Mouse (Mus musculus): ENCODE measurements around the gene Surf4.

The Surf4 gene

DNA sequence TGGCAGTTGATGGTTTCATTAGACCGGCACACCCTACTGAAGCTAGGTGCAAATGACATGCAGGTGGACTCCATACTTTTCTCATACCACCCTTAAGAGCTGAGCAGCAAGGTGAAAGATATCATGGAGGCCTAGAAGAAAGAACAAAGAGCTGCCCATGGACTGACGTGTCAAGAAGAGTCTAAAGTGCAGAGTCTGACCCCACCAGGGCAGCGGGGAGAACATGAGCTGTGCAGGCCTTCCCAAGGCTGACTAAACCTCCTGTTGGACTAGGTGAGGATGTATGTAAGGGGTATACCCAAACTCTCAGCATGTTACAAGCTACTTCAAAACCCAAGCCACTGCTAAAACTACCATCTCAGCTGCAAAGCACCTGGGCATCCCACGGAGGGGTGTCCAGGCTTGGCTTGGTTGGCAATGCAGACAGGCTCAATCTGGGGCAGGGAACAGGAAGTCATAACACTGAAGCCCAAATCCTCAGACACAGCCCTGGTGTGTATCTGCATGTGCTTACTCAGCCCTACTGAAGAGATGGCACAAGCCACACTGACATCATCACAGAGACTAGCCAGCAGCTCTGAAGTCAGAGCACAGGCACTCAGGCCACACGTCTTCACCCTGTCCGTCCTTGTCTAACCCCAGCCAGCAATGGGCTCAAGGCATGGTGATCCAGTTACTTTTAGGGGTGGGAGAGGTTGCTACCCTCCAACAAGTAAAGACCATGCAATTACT, 5.8 kb downstream of the Surf4 start:
- no peak for DNase-seq

DNA sequence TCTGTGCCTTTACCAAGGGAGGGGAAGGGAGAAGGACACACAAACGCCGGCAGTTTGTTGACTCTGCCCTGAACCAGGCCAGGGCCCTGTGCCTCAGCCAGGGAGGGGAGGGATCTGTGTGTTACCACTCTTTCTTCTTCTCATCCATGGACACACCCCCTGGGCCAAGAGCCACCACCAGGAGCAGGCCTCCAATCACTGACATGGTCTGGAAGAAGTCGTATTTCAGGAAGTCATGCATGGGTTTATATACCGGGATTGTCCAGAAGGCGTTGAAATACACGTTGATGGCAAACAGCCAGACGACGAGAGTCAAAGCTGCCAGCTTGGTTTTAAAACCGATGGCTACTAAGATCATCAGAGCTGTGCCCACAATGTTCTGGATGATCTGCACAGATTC, 11.9 kb downstream of the Surf4 start:
- no peak for DNase-seq

DNA sequence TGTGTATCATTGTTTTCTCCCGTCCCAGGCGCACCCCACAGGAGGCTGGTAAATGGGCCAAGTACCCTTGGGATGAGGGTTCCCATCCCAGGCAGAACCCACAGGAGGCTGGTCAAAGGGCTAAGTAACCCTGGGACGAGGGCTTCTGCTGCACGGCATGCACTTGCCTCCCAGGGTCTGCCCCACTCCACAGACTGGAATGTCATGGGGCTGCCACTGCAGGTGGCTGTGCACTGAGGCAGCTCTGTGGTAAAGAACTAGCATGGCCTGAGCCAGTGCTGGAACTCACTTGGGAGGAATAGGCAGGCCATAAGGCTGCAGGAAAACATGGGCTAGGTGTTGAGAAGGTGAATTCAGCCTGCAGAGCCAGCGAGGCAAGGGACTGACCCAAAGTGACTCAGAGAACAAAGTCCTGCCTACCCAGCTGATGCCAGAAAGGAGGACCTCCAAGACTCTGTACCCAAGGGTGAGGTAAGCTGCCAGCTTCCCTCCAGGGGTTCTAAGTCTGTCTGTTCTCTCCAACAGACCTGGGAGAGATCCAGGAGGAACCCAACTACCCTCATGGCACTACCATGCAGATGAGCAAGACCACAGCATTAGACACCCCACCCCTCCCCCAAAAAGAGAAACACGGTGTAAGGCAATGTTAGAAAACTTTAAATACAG, 13.4 kb downstream of the Surf4 start:
- DNase-seq = no peak

DNA sequence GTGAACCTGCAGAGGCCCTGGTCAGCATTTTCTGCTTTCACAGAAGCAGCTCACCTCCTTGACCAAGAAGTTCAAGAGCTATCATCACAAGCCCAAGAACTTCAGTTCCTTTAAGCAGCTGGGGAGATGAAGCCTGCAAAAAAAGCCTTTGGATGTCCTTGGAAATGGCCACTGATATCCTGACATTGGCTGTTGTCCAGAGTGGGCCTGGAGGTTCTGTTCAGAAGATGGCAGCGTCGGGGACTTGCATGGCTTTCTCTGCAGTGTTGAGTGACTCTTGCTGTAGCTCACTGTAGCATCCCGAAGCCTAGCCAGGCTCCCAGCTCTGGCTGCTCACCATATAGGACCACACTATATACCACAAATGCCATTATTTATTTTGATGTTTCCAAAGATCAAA, 14.0 kb downstream of the Surf4 start:
- DNase-seq = no peak

DNA sequence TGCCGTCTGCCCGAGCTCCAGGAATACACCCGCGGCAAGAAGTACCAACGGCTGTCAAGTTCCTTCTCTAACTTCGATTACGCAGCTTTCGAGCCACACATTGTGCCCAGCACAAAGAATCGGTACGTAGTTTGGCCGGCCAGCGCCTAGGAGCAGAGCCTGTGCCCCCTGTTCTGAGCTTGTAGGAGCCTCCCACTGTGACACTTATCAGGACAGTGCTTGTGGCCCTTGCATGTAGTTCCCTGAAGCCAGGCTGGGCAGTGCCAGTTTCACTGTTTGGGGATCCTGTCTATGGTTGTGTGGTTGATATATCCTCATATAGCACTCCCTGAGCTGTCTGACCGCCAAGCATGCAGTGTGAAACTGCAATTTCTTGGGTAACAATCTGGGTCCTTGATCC, 17.0 kb downstream of the Surf4 start:
- no peak for DNase-seq

DNA sequence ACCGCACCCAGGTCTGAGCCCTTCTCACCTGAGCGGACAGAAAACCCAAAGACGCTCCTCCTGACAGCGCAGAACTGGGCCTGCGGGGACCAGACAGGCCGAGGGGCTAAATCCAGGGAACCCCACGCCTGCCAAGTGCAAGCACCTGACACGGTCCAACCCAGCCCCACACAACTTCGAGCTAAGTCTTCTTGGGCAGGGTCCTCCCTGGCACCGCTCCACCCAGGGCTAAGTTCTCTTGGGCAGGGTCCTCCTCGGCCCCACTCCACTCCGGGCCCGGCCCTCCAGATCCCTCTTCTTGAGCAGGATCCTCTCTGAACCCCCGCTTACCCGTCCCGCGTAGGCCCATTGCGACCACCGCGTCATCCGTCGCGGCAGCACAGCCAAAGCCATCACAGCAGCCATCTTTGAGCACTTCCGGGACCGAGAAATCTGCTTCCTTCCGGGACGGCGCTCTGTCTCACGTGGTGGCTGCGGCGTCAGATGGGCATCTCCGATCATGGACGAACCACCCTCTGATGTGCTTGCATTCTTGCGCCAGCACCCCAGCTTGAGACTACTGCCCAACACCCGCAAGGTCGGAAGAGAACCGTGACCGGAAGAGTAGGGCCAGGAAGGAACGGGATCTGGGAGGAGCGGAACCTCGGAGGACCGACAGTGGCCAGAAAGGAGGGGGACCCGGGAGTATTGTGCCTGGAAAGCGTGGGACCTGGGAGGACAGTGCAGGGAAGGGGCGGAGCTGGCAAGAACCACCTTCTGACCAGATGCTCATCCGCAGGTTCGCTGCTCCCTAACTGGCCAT, 17.6 kb downstream of the Surf4 start, which contains the start of the genes Surf2 and Surf1:
TSS of gene Surf2 (plus strand) at position 441 of the 802 bp plus-strand sequence.
TSS of gene Surf1 (minus strand) at position 604 of the 802 bp plus-strand sequence.
- DNase-seq = peak; percentile 62 to 74

DNA sequence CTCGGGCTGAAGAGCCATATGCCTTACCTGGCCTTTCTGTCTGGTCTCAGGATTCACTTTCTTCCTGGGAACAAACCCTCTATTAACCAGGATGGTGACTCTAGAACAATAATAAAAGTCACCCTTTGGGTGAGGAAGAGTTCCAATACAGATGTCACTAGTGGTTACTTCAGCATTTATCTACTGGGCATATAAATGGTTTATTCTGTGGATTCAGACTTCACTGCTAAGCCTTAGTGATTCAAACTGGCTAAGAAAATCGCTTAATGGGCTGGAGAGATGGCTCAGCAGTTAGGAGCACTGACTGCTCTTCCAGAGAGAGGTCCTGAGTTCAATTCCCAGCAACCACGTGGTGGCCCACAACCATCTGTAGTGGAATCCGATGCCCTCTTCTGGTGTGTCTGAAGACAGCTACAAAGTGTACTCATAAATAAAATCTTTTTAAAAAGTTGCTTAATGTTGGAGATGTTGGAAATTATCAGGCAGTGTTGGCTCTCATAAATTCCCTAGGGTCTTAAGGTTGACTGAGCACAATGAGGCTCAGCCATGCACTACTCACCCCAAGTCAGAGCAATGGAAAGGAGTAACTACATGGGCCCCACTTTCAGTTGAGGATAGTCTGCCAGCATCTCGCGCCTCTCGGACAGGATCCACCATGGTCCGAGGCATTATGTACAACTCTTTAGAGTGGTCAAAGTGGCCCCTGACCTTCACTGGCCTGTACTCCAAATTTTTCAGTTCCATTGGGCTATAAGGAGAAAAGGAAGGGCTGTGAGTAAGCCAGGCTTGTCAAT, 19.4 kb downstream of the Surf4 start:
- DNase-seq = no peak

DNA sequence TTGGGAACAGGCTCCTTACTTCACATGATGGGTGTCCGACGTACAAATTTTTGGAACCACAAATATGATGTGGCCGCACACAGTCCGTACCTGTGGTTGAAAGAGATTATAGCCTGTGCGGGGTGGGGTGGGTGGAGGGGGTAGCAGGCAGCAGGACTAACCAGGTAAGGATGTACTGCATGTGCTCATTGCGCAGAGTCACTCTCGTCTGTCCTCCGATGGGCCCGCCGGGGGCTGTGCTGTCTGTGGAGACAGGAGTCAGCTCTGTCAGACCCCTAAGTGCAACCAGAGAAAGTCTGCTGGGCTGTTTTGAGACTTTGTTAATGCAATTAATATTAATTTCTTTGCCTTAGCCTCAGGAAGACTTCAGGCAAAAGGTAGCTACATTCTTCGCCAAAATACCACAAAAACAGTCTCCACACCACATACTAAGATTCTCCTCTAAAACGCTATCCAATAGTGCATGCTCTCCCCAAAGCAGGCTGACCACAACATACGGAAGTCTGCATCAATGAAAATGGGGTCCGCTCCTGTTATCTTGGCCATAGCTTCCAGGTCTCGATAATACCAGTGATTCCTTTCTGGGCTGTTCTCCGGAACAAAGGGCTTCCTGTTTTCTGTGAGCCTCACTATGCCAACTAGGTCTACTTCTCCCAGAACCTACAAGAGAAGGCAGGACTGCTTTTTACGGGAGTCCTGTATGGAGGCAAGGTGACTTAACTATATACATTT, 20.1 kb downstream of the Surf4 start:
- DNase-seq = peak in 1 of 2 experiments; percentile 2

DNA sequence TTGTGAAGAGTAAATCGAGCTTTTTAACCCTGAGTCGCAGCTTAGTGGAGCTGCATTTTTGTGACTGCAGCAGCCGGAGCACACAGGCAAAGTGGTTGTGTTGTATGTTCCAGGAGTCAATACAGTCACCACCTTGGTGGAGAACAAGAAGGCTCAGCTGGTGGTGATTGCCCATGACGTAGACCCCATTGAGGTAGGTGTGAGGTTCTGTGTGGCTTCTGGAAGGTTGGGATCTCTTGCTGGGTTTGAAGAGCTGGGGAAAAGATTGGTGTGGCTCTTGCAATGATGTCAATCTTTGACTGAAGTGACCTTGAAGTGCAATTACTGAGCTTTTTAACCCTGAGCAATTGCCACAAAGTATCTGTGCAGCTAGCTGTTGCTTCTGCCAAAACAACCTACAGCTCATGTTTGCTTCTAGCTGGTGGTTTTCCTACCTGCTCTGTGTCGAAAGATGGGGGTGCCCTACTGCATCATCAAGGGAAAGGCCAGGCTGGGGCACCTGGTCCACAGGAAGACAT, 21.4 kb downstream of the Surf4 start:
- DNase-seq = no peak

DNA sequence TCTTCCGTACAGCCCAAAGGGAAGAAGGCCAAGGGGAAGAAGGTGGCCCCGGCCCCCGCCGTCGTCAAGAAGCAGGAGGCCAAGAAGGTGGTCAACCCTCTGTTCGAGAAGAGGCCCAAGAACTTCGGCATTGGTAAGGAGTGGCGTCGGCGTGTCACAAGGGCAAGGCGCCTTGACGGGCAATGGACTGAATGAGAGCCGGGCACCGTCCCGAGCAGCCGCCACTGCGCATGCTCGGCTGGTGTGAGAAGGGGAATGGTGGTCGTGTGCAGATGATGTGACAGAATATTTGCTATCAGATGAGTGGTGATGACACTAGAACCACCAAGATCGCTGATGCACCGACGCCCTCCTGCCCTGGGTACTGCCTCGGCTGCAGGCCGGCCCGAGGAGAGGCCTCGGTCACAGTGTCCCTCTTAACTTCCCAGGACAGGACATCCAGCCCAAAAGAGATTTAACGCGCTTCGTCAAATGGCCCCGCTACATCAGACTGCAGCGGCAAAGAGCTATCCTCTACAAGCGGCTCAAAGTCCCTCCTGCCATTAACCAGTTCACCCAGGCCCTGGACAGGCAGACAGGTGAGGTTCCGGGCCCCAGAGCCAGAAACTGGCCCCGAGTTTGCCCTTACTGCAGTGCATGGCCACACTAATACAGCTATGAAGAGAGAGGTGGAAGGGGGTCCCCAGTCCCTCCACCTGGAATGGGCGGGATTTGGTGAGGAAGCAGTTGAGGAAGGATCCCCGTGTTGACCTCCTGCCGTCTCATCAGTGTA, 22.5 kb downstream of the Surf4 start:
- peak in 1 of 2 experiments; percentile 68 for DNase-seq

DNA sequence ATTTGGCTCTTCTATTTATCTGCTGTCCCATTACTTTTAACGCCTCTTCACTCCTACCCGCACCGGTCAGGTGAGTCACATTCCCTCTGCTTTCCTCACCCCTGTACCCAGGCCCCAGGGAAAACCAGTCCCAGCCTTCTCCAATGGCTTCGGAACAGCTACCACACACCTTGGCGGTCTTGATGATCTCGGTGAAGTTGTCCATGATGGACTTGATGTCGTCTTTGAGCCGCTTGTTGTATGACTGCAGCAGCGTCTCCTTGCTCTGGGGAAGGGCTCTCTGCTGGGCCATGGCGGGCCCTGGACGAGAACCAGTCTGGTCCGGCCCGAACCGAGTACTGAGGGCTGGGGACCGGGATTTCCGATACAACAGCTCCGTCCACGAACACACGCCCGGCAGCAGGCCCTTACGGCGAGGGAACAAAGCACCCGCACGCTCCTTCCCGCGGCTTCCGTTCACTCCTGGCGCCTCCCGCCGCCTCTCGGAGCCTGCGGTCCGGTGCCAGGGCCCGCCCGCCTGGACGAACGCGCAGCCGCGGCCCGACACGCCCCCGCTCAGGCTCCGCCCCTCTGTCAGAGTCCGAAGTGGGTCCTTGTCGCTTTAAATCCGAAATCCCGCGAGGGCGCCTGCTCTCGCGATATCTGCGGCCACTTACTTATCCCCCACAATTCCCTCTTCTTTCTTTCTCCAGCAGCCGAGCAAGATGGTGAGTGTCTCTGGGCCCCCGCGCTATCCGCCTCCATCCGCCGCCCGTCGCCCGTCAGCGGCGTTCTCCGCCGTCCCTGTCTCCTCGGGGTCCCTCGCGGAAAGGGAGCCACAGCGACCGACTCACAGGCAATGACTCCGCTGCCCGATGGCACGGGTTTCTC, 23.4 kb downstream of the Surf4 start, which contains the start of the genes Med22 and Rpl7a:
TSS of gene Med22 (minus strand) at position 554 of the 870 bp plus-strand sequence.
TSS of gene Rpl7a (plus strand) at position 641 of the 870 bp plus-strand sequence.
- peak; percentile 99 to 100 for DNase-seq

DNA sequence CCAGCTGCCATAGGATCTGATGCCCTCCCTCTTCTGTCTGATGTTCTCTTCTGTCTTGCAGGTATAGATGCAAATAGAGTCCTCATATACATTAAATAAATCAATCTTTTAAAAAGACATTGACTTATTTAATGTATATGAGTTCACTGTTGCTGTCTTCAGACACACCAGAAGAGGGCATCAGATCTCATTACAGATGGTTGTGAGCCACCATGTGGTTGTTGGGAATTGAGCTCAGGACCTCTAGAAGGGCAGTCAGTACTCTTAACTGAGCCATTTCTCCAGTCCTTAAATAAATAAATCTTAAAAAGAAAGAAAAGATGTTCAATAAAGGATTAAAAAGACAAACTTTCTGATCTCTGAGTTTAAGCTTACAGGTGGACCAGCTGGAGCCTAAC, 24.3 kb downstream of the Surf4 start:
- DNase-seq = no peak

DNA sequence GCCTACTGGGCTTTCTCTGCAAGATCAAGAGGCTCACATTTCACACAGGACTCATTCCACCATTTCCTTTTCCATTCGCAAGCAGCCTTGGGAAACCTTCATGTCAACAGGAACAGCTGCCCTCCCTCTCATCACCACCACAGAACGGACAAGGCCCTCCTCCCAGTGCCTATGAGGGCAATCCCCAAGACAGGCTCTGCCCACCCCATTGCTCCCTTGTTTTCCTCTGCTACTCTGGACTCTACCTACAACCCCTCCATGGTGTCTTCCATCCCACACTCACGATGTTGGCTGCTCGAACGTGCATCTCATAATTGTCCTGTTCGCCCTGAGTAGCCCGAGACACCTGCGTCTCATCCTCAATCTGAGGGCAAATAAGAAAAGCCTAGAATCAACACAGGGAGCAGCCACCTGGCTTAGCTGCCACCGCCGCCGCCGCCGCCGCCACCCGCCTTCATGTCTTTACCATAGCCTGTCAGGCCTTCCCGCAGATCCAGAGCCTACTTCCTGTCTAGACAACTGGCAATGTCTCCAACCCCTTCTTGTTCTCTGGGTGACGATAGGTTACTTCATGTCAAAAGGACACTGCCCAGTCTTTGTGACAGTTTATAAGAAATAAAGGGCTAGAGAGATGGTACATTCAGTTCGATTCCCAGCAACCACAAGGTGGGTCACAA, 24.9 kb downstream of the Surf4 start:
- DNase-seq = peak; percentile 37 to 55

DNA sequence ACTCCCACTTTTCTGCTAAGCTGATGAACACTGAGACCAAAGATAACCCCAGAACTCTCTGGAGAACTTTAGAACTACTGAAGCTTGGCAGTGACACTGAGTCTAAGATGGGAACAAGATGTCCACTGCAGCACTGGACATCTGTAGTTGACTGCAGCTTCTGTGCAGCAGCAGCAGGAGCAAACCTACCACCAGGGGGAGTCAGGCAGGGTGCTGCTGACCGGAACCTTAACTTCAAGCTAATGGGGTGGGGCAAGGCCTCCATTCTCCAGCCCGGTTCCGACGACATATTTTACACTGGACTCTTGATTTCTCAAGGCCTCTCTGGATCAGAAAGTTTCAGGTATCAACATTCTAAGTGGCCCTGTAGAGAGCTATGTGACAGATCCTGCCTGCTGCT, 26.6 kb downstream of the Surf4 start:
- no peak for DNase-seq

DNA sequence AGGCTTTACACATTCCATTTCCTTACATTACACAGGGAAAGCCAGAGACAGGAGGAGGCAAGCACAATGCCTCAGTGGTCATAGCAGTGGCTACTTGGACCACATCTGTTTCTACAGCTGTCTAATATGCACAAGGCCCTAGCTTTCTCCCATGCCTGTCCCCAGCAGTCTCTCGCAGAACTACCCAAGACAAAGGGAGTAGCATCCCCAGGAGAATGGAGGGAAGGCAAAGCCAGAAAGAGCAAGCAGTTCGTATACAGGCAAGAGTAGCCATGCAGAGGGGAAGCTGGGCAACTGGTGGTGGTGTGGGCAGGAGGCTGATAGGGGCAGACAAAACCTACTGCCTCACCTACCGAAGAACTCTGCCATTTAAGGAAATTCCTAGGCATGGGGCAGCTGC, 27.3 kb downstream of the Surf4 start:
- DNase-seq = no peak

DNA sequence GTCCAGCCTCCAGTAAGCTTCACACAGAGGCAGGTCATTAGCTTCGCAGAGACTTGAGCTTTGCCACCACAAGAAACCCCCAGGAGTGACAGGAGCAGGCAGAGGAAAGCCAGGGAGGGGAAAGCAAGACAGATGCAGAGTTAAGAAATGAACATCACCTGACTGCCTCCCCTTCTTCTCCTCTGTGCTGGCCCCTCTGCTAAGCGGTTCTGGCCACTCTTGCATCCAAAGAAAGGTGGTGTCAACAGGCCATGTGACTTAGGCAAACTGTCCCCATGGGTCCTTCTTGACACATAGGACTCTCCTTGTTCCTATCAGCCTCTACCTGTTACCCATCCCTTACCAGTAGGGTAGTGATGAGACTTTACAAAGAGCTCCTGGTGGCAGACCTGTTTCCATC, 27.8 kb downstream of the Surf4 start:
- no peak for DNase-seq

DNA sequence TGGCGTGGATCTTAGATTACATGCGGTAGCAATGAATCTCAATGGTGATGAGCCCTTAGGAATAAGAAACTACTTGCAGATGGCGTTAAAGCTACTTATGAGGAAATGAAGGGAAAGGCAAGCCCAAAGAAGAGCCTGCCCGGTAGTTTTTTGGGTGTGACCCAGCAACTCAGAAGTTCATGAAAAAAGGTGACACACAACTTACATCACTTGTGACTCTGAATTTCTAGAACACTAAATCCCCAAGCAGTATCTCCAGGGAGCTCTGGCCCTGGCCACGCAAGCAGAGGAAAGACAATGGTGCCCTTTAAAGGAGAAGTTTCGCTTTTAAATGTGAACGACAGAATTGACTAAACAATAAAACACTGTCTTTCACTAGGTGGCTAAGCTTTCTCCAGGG, 30.4 kb downstream of the Surf4 start:
- DNase-seq = no peak

DNA sequence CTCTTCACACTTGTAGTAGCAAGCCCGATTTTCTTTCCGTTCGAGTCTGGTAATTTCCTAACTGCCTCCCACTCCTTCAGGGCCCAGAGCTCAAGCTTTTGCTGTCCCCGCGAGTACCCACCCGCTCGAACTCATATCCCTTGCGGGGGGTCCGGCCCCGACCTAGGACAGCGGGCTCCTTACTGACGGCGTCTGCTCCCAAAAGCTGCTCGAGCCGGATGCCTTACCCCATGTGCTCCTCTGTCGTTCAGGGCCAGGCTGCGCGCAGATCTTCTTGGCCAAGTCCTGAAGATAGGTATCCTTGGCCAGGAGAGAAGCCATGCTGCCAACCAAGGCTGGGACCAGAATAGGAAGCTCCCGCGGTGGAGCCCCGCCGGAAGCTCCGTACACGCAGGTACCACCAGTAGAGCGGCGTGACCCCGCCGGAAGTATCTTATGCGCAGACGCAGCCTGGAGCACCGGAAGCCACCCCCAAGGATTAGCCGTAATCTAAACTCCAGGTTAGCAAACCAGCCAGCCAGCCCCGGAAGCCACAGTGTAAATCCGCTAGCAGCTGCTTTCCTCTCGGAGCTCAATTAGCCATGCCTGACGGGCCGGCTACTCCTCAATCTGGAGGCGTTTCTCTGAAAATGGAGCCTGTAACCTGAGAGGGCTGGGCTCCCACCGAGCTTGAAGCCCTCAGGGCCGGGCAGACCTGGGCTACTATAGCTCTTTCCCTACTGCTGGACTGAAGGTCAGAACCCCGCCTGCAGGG, 31.1 kb downstream of the Surf4 start, which contains the start of gene Surf6:
TSS of gene Surf6 (minus strand) at position 413 of the 754 bp plus-strand sequence.
- DNase-seq = peak; percentile 95 to 97

Data from thymus, postnatal 36 days (tissue).